Mouse (Mus musculus): ENCODE measurements at regions not wholly inside any gene's neighbourhood (a gene's known extent, or its start where the extent isn't known, plus 50 kb on each side); places are given as distances from the start of the nearest gene placed in this dataset.

GRCm38 (mm10) chr5:106082891-106083290, 206.5 kb downstream of the Zfp326 start:
- ATAC-seq (ENCODE audit: insufficient number of reproducible peaks, low FRiP score, low TSS enrichment), result no peak

GRCm38 (mm10) chr5:106067124-106067551, 190.8 kb downstream of the Zfp326 start:
- ATAC-seq (ENCODE audit: insufficient number of reproducible peaks, low FRiP score, low TSS enrichment), result no peak

- no peak for ATAC-seq (ENCODE audit: insufficient number of reproducible peaks, low FRiP score, low TSS enrichment)
Observed at GRCm38 (mm10) chr5:106066706-106067105, 190.3 kb downstream of the Zfp326 start.

GRCm38 (mm10) chr5:106064366-106064765, 188.0 kb downstream of the Zfp326 start:
- no peak for ATAC-seq (ENCODE audit: insufficient number of reproducible peaks, low FRiP score, low TSS enrichment)

- ATAC-seq (ENCODE audit: insufficient number of reproducible peaks, low FRiP score, low TSS enrichment), result no peak
Observed at GRCm38 (mm10) chr5:106062926-106063325, 186.6 kb downstream of the Zfp326 start.

- no peak for ATAC-seq (ENCODE audit: insufficient number of reproducible peaks, low FRiP score, low TSS enrichment)
Observed at GRCm38 (mm10) chr5:106056631-106057030, 180.3 kb downstream of the Zfp326 start.

- ATAC-seq (ENCODE audit: insufficient number of reproducible peaks, low FRiP score, low TSS enrichment), result no peak
Observed at GRCm38 (mm10) chr5:106055221-106055620, 178.9 kb downstream of the Zfp326 start.

GRCm38 (mm10) chr5:106051026-106051425, 174.7 kb downstream of the Zfp326 start:
- ATAC-seq (ENCODE audit: insufficient number of reproducible peaks, low FRiP score, low TSS enrichment), result peak; percentile 95

- peak; percentile 74 for ATAC-seq (ENCODE audit: insufficient number of reproducible peaks, low FRiP score, low TSS enrichment)
Observed at GRCm38 (mm10) chr5:106044878-106045585, 168.7 kb downstream of the Zfp326 start.

- no peak for ATAC-seq (ENCODE audit: insufficient number of reproducible peaks, low FRiP score, low TSS enrichment)
Observed at GRCm38 (mm10) chr5:106038321-106038720, 162.0 kb downstream of the Zfp326 start.

- no peak for ATAC-seq (ENCODE audit: insufficient number of reproducible peaks, low FRiP score, low TSS enrichment)
Observed at GRCm38 (mm10) chr5:106036176-106036575, 159.8 kb downstream of the Zfp326 start.

GRCm38 (mm10) chr5:106032956-106033355, 156.6 kb downstream of the Zfp326 start:
- no peak for ATAC-seq (ENCODE audit: insufficient number of reproducible peaks, low FRiP score, low TSS enrichment)

GRCm38 (mm10) chr5:106026861-106027260, 150.5 kb downstream of the Zfp326 start:
- peak; percentile 52; the same call in 1 of the 2 replicates for ATAC-seq (ENCODE audit: insufficient number of reproducible peaks, low FRiP score, low TSS enrichment)

GRCm38 (mm10) chr5:106004292-106004917, 128.0 kb downstream of the Zfp326 start:
- ATAC-seq (ENCODE audit: insufficient number of reproducible peaks, low FRiP score, low TSS enrichment), result no peak

- ATAC-seq (ENCODE audit: insufficient number of reproducible peaks, low FRiP score, low TSS enrichment), result no peak
Observed at GRCm38 (mm10) chr5:106003321-106004291, 127.2 kb downstream of the Zfp326 start.

GRCm38 (mm10) chr5:106002330-106002729, 126.0 kb downstream of the Zfp326 start:
- peak; percentile 70; the same call in 1 of the 2 replicates for ATAC-seq (ENCODE audit: insufficient number of reproducible peaks, low FRiP score, low TSS enrichment)

GRCm38 (mm10) chr5:105994218-105994617, 117.9 kb downstream of the Zfp326 start:
- ATAC-seq (ENCODE audit: insufficient number of reproducible peaks, low FRiP score, low TSS enrichment), result no peak

GRCm38 (mm10) chr5:105993066-105993760, 116.8 kb downstream of the Zfp326 start:
- ATAC-seq (ENCODE audit: insufficient number of reproducible peaks, low FRiP score, low TSS enrichment), result peak; percentile 77

GRCm38 (mm10) chr5:105990777-105991176, 114.4 kb downstream of the Zfp326 start:
- ATAC-seq (ENCODE audit: insufficient number of reproducible peaks, low FRiP score, low TSS enrichment), result no peak

GRCm38 (mm10) chr5:105986401-105986800, 110.0 kb downstream of the Zfp326 start:
- 0 out of 2 replicates have a peak, but pooled peaks have one; percentile 64 for ATAC-seq (ENCODE audit: insufficient number of reproducible peaks, low FRiP score, low TSS enrichment)

All from cerebellum, adult (tissue).